Mouse (Mus musculus) hindbrain, postnatal 0 days (tissue): ENCODE data around the gene Fer1l5. TPM values are rescaled to one million over a fixed set of nuclear protein-coding genes. Genes with fewer than 3 reads are reported as not detected.

Experiments used
- ATAC-seq: fragments of 200-750 bp; cut with Nextera tagmentation; 2 replicates; pipeline ENCODE4 v1.8.0; 2017; ENCODE audit warnings: mild to moderate bottlenecking, moderate TSS enrichment, moderate library complexity
- DNase-seq: peaks from one replicate; pipeline ENCODE4 v3.0.0-alpha.2; 2015; ENCODE audit warnings: low spot score
- H3K27ac ChIP-seq: fragments of 300-500 bp; sonication (generic); 2 replicates; pipeline ENCODE4 v1.5.1; 2014; ENCODE audit warnings: mild to moderate bottlenecking
- H3K27me3 ChIP-seq: fragments of 300-500 bp; sonication (generic); 2 replicates; pipeline ENCODE4 v1.6.1; 2014; ENCODE audit warnings: low read length, mixed read lengths; ENCODE audit not compliant: insufficient read depth
- H3K36me3 ChIP-seq: fragments of 300-500 bp; sonication (generic); 2 replicates; pipeline ENCODE4 v1.6.1; 2014; ENCODE audit warnings: low read length, mixed read lengths; ENCODE audit not compliant: insufficient read depth
- H3K4me1 ChIP-seq: fragments of 300-500 bp; sonication (generic); 2 replicates; pipeline ENCODE4 v1.6.1; 2014; ENCODE audit warnings: antibody characterized with exemption, low read length, mixed read lengths; ENCODE audit not compliant: insufficient read depth
- H3K4me2 ChIP-seq: fragments of 300-500 bp; sonication (generic); 2 replicates; pipeline ENCODE4 v1.6.1; 2014; ENCODE audit warnings: low read depth, mild to moderate bottlenecking, low read length, moderate library complexity, mixed read lengths
- H3K4me3 ChIP-seq: fragments of 300-500 bp; sonication (generic); 2 replicates; pipeline ENCODE4 v1.5.1; 2014; ENCODE audit warnings: low read length
- H3K9ac ChIP-seq: fragments of 300-500 bp; sonication (generic); replicated peaks from 2 replicates; pipeline ENCODE4 v1.6.1; 2014; ENCODE audit warnings: mild to moderate bottlenecking, low read length, moderate library complexity, mixed read lengths
- H3K9me3 ChIP-seq: fragments of 300-500 bp; sonication (generic); 2 replicates; pipeline ENCODE4 v1.6.1; 2016; ENCODE audit warnings: low read length, mixed read lengths
- CTCF ChIP-seq: IDR thresholded peaks from 2 replicates; pipeline ENCODE4 v1.5.1; 2016; ENCODE audit warnings: antibody characterized with exemption, control low read depth, low read depth
- WGBS: fragments of 180-500 bp; shearing (Covaris S2); extraction: QIAGEN DNeasy Blood & Tissue Kit; methylation state at CpG from one replicate; pipeline ENCODE4 v1.1.7; 2014; 5-methylcytosine and 5-hydroxymethylcytosine counted together
- polyA plus RNA-seq: library from polyadenylated mRNA; unstranded; fragments of >200 nt; fragmentation: Nextera tagmentation; extraction: Ambion mirVana; gene quantifications from 2 replicates; pipeline ENCODE4 v1.2.1, GENCODE M21; 2015
- total RNA-seq: library from RNA; depleted of rRNA; stranded (reverse); fragments of >200 nt; gene quantifications from 2 replicates; pipeline ENCODE4 v1.2.3, GENCODE M21; 2014

The Fer1l5 gene
- total and polyA plus RNA-seq, 2 experiments from 2014 or later = 1.2 TPM; not detected in 1

DNA sequence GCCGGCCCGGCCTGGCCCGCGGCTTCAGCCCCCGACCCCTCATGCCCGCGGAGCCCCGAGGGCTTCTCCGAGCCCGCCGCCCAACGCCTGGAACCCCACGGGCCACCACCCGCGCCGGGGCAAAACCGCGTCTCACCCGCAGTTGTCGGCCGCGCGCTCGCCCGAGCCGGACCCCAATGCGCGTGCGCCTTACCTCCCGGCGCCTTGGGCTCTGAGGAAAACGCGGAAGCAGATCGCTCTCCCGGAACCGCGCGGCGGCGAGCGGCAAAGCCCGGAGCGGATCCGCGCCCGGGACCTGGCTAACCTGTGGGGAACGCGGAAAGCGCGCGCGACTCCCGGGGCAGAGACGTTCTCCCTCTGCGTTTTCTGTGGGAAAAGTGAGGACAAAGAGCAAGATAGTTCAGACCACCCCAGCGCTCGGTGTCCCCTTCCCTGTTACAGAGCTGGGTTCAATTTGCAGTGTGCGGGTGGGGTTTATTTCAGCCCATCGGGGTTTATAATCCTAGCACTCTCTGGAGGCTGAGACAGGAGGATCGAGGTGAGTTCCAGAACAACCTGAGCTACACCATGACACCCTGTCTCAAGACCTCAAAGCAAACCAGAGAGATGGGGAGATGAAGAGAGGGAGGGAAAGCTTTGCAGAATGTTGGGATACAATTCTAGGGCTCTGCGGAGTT, 3.0 kb upstream of the Fer1l5 start, which contains the start of gene Kansl3:
TSS of gene Kansl3 (minus strand) at position 213 of the 677 bp plus-strand sequence.
- Histone ChIP-seq H3K4me1 (peaks cover 6% of the 10 kb centered on the region; the same call in 1 of the 2 replicates), H3K36me3 (peaks cover 5% of the 10 kb centered on the region; the same call in 1 of the 2 replicates), H3K9me3 (no peaks in the 10 kb centered on the region), H3K4me2 (peak within 1 kb of the TSS; percentile 85), H3K27ac (peak within 1 kb of the TSS; percentile 76), H3K9ac (peak within 1 kb of the TSS; percentile 95), H3K4me3 (peak within 1 kb of the TSS; percentile 95), H3K27me3 (no peaks in the 10 kb centered on the region)
- ATAC-seq (peak; percentile 91), DNase-seq (peak; percentile 96)
- TF ChIP-seq CTCF = no peak
- 4% methylated on average over 61 of the region's 61 CpGs for WGBS

DNA sequence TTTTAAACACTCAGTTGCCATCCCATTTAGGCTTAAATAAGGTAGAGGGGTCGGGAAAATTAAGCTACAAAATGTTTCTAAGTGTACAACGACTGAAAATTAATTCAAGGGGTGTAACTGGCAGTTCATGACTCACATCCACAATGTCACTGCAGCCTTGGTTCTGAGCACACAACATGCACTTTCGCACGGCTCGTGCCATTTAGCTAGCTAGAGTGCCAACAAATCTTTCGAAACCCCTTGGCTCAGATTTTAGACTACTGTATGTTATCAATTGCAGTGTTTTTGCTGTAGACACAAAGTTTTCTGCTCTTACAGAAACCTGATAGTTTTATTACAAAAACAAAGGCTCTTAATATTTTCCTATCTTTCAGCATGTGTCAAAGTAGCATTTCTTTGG, 1.2 kb upstream of the Fer1l5 start:
- Histone ChIP-seq H3K4me2 (no peak overlapping the region), H3K27me3 (no peaks in the 10 kb centered on the region), H3K9ac (no peak overlapping the region), H3K4me1 (peaks cover 6% of the 10 kb centered on the region; the same call in 1 of the 2 replicates), H3K36me3 (no peaks in the 10 kb centered on the region), H3K9me3 (no peaks in the 10 kb centered on the region), H3K27ac (no peak overlapping the region), H3K4me3 (no peak overlapping the region)
- 77% methylated on average over 6 of the region's 6 CpGs for WGBS
- no peak for ATAC-seq
- TF ChIP-seq CTCF = no peak
- no peak for DNase-seq

DNA sequence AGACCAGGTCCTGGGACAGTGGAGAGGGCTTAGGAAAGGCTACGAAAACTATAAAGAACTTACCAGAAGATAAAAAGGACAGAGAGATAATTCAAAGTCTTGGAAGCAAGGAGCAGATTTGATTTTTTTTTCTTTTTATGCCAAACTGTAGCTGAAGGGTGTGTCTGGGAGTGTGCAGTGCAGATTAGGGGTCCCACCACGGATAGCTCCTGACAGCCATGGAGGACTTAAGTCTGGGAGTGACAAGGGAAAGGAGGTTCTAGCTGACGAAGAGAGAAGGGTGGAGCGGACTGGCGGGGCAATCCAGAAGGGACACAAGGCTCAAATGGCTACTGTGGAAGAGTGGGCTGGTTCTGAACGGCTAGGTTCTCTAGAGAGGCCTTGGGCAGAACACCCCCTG, 6.8 kb downstream of the Fer1l5 start:
- 79% methylated on average over 6 of the region's 6 CpGs for WGBS

DNA sequence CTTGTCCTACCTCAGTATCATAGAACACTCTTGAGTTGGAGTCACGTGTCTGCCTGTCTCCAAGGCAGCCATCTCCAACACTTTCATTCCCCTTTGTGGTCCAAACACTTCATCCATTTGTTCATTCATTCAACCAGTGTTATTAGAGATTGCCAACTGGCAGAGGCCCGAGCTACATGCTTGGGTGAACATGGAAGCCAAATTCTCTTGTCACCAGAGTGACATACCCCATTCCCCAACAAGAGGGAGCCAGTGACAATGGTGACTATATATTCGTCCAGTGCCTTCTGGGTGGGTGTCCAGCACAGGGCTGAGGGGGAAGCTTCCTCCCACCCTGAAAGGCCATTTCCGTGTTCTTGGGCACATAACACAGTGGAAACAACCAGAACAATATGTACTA, 7.5 kb downstream of the Fer1l5 start:
- 58% methylated on average over 4 of the region's 4 CpGs for WGBS
- DNase-seq = peak; percentile 68
- Histone ChIP-seq H3K4me1 (no peaks in the 10 kb centered on the region), H3K27ac (no peak overlapping the region), H3K9ac (no peak overlapping the region), H3K9me3 (no peaks in the 10 kb centered on the region), H3K27me3 (no peaks in the 10 kb centered on the region), H3K4me2 (no peak overlapping the region), H3K4me3 (no peak overlapping the region), H3K36me3 (no peaks in the 10 kb centered on the region)
- TF ChIP-seq CTCF = peak; percentile 44
- peak; percentile 90 for ATAC-seq

More for the DNA sequence above, 6.8 kb downstream of the Fer1l5 start:
- ATAC-seq = no peak
- no peak overlapping the region for H3K9ac ChIP-seq
- no peak overlapping the region for H3K27ac ChIP-seq
- H3K36me3 ChIP-seq = no peaks in the 10 kb centered on the region
- TF ChIP-seq CTCF = no peak
- no peaks in the 10 kb centered on the region for H3K9me3 ChIP-seq
- DNase-seq = no peak
- H3K4me1 ChIP-seq = no peaks in the 10 kb centered on the region
- no peak overlapping the region for H3K4me3 ChIP-seq
- no peaks in the 10 kb centered on the region for H3K27me3 ChIP-seq
- no peak overlapping the region for H3K4me2 ChIP-seq

DNA sequence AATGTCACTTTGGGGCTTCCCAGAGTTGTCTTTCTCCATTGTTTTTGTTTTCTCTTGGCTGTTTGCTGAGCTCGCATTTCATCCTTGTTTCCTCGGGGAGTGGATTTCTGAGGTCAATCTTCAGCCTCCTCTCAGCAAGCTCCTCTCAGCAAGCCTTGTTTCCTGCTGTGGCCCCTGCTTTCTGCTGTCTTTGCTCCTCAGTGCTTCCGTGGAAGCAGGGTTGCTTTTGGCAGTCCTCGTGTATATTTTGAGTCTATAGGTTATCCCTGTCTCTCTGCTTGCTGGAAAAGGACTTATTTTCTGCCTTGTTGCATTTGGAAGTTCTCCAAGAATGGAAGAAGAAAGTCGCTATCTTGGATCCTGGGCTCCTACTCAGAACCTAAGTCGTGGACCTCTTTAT, 24.9 kb downstream of the Fer1l5 start:
- ATAC-seq = no peak
- peaks cover 7% of the 10 kb centered on the region; the same call in 1 of the 2 replicates for H3K4me1 ChIP-seq
- WGBS = 21% methylated on average over 6 of the region's 6 CpGs
- no peak overlapping the region for H3K27ac ChIP-seq
- DNase-seq = no peak
- H3K4me2 ChIP-seq = no peak overlapping the region
- no peaks in the 10 kb centered on the region for H3K27me3 ChIP-seq
- H3K36me3 ChIP-seq = no peaks in the 10 kb centered on the region
- no peaks in the 10 kb centered on the region for H3K9me3 ChIP-seq
- H3K4me3 ChIP-seq = no peak overlapping the region
- TF ChIP-seq CTCF = no peak
- H3K9ac ChIP-seq = no peak overlapping the region

DNA sequence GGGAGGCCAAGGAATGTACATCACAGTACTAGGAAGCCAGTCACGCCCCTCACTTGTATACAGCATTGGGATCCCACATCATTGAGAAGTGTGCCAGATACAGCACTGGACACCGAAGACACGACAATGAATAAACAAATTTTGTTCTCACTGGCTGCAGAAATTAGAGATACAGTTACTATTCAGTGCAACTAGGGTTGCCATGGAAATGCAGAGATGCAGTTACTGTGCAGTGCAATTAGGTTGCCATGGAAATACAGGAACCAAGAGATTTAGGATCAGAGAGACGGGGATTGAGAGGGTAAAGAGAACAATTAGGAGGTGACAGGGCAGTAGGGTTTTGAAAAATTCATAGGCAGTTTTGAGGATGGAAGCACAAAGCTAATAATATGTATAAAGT, 29.4 kb downstream of the Fer1l5 start:
- Histone ChIP-seq H3K27ac (peak overlapping the region; percentile 60; the same call in 1 of the 2 replicates), H3K4me2 (no peak overlapping the region), H3K9ac (no peak overlapping the region), H3K9me3 (no peaks in the 10 kb centered on the region), H3K36me3 (no peaks in the 10 kb centered on the region), H3K4me3 (no peak overlapping the region), H3K27me3 (no peaks in the 10 kb centered on the region), H3K4me1 (peaks cover 7% of the 10 kb centered on the region; the same call in 1 of the 2 replicates)
- ATAC-seq = peak; percentile 84
- no peak for TF ChIP-seq CTCF
- 32% methylated on average over 4 of the region's 4 CpGs for WGBS
- DNase-seq = peak; percentile 73

DNA sequence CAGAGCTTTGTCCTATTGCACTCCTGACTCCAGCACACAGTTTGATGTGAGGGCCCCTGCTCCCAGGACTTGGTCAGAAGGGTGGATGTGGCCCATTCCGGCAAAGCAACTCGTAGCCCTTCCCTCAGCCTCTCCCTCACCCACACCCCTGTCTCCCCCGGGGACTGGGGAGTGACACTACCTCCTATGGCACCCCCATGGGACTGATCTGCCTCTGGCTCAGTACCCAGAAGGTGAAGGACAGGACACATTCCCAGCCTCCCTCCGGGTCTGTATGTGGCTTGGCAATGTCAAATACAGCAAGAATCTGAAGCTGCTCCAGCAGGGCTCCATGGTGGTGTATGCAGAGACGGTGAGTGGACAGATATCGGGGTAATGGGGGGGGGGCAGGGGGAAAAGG, 32.4 kb downstream of the Fer1l5 start:
- no peaks in the 10 kb centered on the region for H3K27me3 ChIP-seq
- H3K9me3 ChIP-seq = no peaks in the 10 kb centered on the region
- H3K4me3 ChIP-seq = no peak overlapping the region
- no peak overlapping the region for H3K27ac ChIP-seq
- no peak overlapping the region for H3K9ac ChIP-seq
- TF ChIP-seq CTCF = no peak
- no peak overlapping the region for H3K4me2 ChIP-seq
- H3K4me1 ChIP-seq = peaks cover 7% of the 10 kb centered on the region; the same call in 1 of the 2 replicates
- DNase-seq (no peak), ATAC-seq (no peak)
- no peaks in the 10 kb centered on the region for H3K36me3 ChIP-seq
- WGBS = 80% methylated on average over 6 of the region's 6 CpGs
